Mouse (Mus musculus) testis, adult 2 months (tissue): ENCODE results near the gene Hist1h2bh.

ENCODE experiments used
- CTCF ChIP-seq: fragments of 200-500 bp; IDR thresholded peaks from 2 replicates; pipeline ENCODE4 v1.5.1; 2012; ENCODE audit warnings: low read depth, mild to moderate bottlenecking, inconsistent platforms, low read length, moderate library complexity; ENCODE audit not compliant: control insufficient read depth, insufficient read depth, insufficient replicate concordance
- POLR2A ChIP-seq: fragments of 200-500 bp; IDR thresholded peaks from 2 replicates; pipeline ENCODE4 v1.6.1; 2012; ENCODE audit warnings: low read depth, mild to moderate bottlenecking, inconsistent platforms, low read length, moderate library complexity; ENCODE audit not compliant: control insufficient read depth

- peak; percentile 39; the same call in 1 of the 2 replicates for TF ChIP-seq POLR2A
- TF ChIP-seq CTCF: no peak
Measured at GRCm38 (mm10) chr13:23554925-23555838, 12.0 kb upstream of the Hist1h2bh start.
